Mouse (Mus musculus): ENCODE measurements around the gene Etv5.
A peak's percentile ranks its signal among the peaks of the same experiment; 100 is the strongest.
"Not testable (repeated sequence)": the region's sequence is repeated elsewhere in the genome, so short reads cannot be mapped to it uniquely, and the experiment has no call there.

Etv5 gene

GRCm38 (mm10) chr16:22396420-22396819 is 43.1 kb downstream of the Etv5 start:
- DNase-seq (ENCODE audit: low spot score in 2 of 2): no peak

- no peak for DNase-seq (ENCODE audit: low spot score in 2 of 2)
Measured at GRCm38 (mm10) chr16:22395093-22395844, 44.2 kb downstream of the Etv5 start.

- no peak for DNase-seq (ENCODE audit: low spot score in 2 of 2)
Measured at GRCm38 (mm10) chr16:22390348-22390897, 49.1 kb downstream of the Etv5 start.

GRCm38 (mm10) chr16:22389146-22389911 is 50.2 kb downstream of the Etv5 start:
- peak; percentile 42 to 51 for DNase-seq (ENCODE audit: low spot score in 2 of 2)

GRCm38 (mm10) chr16:22387731-22388130 is 51.8 kb downstream of the Etv5 start:
- DNase-seq (ENCODE audit: low spot score in 2 of 2): no peak

- DNase-seq (ENCODE audit: low spot score in 2 of 2): not testable (repeated sequence)
Measured at GRCm38 (mm10) chr16:22382018-22382417, 57.5 kb downstream of the Etv5 start.

GRCm38 (mm10) chr16:22380981-22381380 is 58.5 kb downstream of the Etv5 start:
- DNase-seq (ENCODE audit: low spot score in 2 of 2): no peak

- no peak for DNase-seq (ENCODE audit: low spot score in 2 of 2)
Measured at GRCm38 (mm10) chr16:22379986-22380385, 59.5 kb downstream of the Etv5 start.

GRCm38 (mm10) chr16:22379342-22379741 is 60.2 kb downstream of the Etv5 start:
- DNase-seq (ENCODE audit: low spot score in 2 of 2): no peak

- DNase-seq (ENCODE audit: low spot score in 2 of 2): no peak
Measured at GRCm38 (mm10) chr16:22377714-22378113, 61.8 kb downstream of the Etv5 start.

- no peak for DNase-seq (ENCODE audit: low spot score in 2 of 2)
Measured at GRCm38 (mm10) chr16:22374898-22375297, 64.6 kb downstream of the Etv5 start.

- DNase-seq (ENCODE audit: low spot score in 2 of 2): no peak
Measured at GRCm38 (mm10) chr16:22372701-22373124, 66.8 kb downstream of the Etv5 start.

- DNase-seq (ENCODE audit: low spot score in 2 of 2): no peak
Measured at GRCm38 (mm10) chr16:22372225-22372624, 67.3 kb downstream of the Etv5 start.

- DNase-seq (ENCODE audit: low spot score in 2 of 2): no peak
Measured at GRCm38 (mm10) chr16:22367099-22367498, 72.4 kb downstream of the Etv5 start.

- DNase-seq (ENCODE audit: low spot score in 2 of 2): peak; percentile 60 to 66
Measured at GRCm38 (mm10) chr16:22366040-22366439, 73.5 kb downstream of the Etv5 start.

- DNase-seq (ENCODE audit: low spot score in 2 of 2): peak in 1 of 2 experiments; percentile 35
Measured at GRCm38 (mm10) chr16:22365596-22365995, 73.9 kb downstream of the Etv5 start.

GRCm38 (mm10) chr16:22358701-22359354 is 80.7 kb downstream of the Etv5 start:
- no peak for DNase-seq (ENCODE audit: low spot score in 2 of 2)

GRCm38 (mm10) chr16:22354177-22354576 is 85.3 kb downstream of the Etv5 start:
- DNase-seq (ENCODE audit: low spot score in 2 of 2): not testable (repeated sequence)

- no peak for DNase-seq (ENCODE audit: low spot score in 2 of 2)
Measured at GRCm38 (mm10) chr16:22353639-22354038, 85.9 kb downstream of the Etv5 start.

- no peak for DNase-seq (ENCODE audit: low spot score in 2 of 2)
Measured at GRCm38 (mm10) chr16:22351194-22351593, 88.3 kb downstream of the Etv5 start.

GRCm38 (mm10) chr16:22349798-22350197 is 89.7 kb downstream of the Etv5 start:
- no peak for DNase-seq (ENCODE audit: low spot score in 2 of 2)

Measured in right cerebral cortex, postnatal 36 days (tissue).